Mouse (Mus musculus) testis, postnatal 14 days (tissue): ENCODE measurements around the gene Rhox4c.
"Not testable (repeated sequence)": the region's sequence is repeated elsewhere in the genome, so short reads cannot be mapped to it uniquely, and the experiment has no call there.

Source experiments
- DNase-seq: peaks from one replicate; pipeline ENCODE4 v3.0.0; 2021; ENCODE audit warnings: low spot score

Gene Rhox4c

GRCm38 (mm10) chrX:37480037-37480436, at the start of gene Rhox4c:
TSS of gene Rhox4c (plus strand) at chrX:37480337.
- DNase-seq: not testable (repeated sequence)

GRCm38 (mm10) chrX:37432194-37432593, 47.9 kb upstream of the Rhox4c start, which contains the start of gene Rhox4b:
TSS of gene Rhox4b (plus strand) at chrX:37432494.
- DNase-seq: not testable (repeated sequence)

GRCm38 (mm10) chrX:37453380-37453779, 26.8 kb upstream of the Rhox4c start, which contains the start of gene Rhox2c:
TSS of gene Rhox2c (plus strand) at chrX:37453680.
- DNase-seq: not testable (repeated sequence)

GRCm38 (mm10) chrX:37458285-37458684, 21.9 kb upstream of the Rhox4c start, which contains the start of gene Rhox3c:
TSS of gene Rhox3c (plus strand) at chrX:37458585.
- not testable (repeated sequence) for DNase-seq

GRCm38 (mm10) chrX:37514059-37514458, 33.9 kb downstream of the Rhox4c start, which contains the start of gene Rhox4d:
TSS of gene Rhox4d (plus strand) at chrX:37514359.
- not testable (repeated sequence) for DNase-seq

- DNase-seq: not testable (repeated sequence)
Observed at GRCm38 (mm10) chrX:37530152-37530551, 50.0 kb downstream of the Rhox4c start, which contains the start of gene Rhox2e. TSS of gene Rhox2e (plus strand) at chrX:37530452.
